Mouse (Mus musculus): ENCODE measurements around the gene Cyp4f37.

DNA sequence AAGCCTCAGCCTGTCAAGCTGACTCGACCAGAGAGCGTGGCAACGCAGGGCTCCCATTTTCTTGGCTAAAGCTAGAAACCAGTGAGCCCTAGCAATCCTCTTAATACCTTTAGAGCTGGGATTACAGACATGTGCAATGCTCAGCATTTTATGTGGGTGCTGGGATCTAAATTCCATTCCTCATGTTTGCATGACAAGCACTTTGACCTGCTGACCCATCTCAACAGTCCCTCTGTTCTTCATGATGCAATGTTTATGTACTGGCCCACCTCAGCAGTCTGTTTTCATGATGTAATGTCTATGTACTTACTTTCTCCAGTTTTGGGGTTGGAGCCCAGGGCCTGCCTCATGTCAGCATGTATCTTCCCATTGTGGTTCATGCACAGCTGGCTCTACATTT is 10.2 kb upstream of the Cyp4f37 start:
- TF ChIP-seq CTCF (IDR thresholded peaks at IDR 0.05) (no peak), EP300 (IDR thresholded peaks at IDR 0.05) (no peak)
